Mouse (Mus musculus) erythroblast, embryonic 14.5 days (primary cell): ENCODE results near the gene Dennd1b. TPM values are rescaled to one million over a fixed set of nuclear protein-coding genes. Genes with fewer than 3 reads are reported as not detected.

Source experiments
- H3K27me3 ChIP-seq: 2 replicates; pipeline ENCODE4 v1.6.1; 2012; ENCODE audit warnings: inconsistent platforms; ENCODE audit not compliant: control insufficient read depth
- H3K36me3 ChIP-seq: 2 replicates; pipeline ENCODE4 v1.6.1; 2012; ENCODE audit warnings: mild to moderate bottlenecking, inconsistent platforms; ENCODE audit not compliant: control insufficient read depth
- H3K4me1 ChIP-seq: 2 replicates; pipeline ENCODE4 v1.6.1; 2012; ENCODE audit warnings: inconsistent platforms; ENCODE audit not compliant: control insufficient read depth
- H3K4me3 ChIP-seq: replicated peaks from 2 replicates; pipeline ENCODE3; 2012; ENCODE audit warnings: moderate library complexity, mild to moderate bottlenecking, inconsistent platforms
- H3K9me3 ChIP-seq: 2 replicates; pipeline ENCODE4 v1.6.1; 2012; ENCODE audit warnings: low read length, inconsistent platforms, mixed read lengths; ENCODE audit not compliant: control insufficient read depth
- GATA1 ChIP-seq: IDR thresholded peaks from 2 replicates; pipeline ENCODE4 v1.6.1; 2012; ENCODE audit warnings: low read length, inconsistent platforms, mixed read lengths
- TAL1 ChIP-seq: IDR thresholded peaks from 3 replicates; pipeline ENCODE4 v1.6.1; 2012; ENCODE audit warnings: low read length, inconsistent platforms, mixed read lengths
- polyA plus RNA-seq: library from polyadenylated mRNA; stranded (reverse); fragments of >175 nt; gene quantifications from 2 replicates; pipeline ENCODE4 v1.2.3, GENCODE M21; 2012

Dennd1b gene
- polyA plus RNA-seq, 1 experiment, result not detected

DNA sequence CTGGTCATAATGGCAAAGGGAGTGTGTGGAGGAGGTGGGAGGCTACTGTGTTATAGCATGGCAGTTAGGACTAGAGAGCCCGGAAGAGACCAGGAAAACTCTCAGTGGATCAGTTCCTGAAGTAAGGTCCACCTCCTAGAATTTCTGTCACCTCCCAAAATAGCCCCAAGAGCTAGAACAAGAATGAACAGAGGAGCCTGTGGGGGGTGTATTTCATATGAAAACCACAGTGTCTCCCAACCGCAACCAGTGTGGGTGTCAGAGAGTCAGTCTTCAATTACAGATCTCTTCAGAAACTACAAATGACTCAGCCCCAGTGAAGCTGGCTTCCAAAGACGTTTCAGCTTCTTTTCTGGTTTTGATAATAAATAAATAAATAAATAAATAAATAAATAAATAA lies 32.4 kb upstream of the Dennd1b start:
- no peaks in the 10 kb centered on the region for H3K27me3 ChIP-seq
- TF ChIP-seq GATA1 (no peak), TAL1 (no peak)
- H3K4me1 ChIP-seq, result no peaks in the 10 kb centered on the region
- no peak overlapping the region for H3K4me3 ChIP-seq
- no peaks in the 10 kb centered on the region for H3K36me3 ChIP-seq
- no peaks in the 10 kb centered on the region for H3K9me3 ChIP-seq

- Histone ChIP-seq H3K27me3 (no peaks in the 10 kb centered on the region), H3K9me3 (no peaks in the 10 kb centered on the region), H3K4me3 (no peak overlapping the region), H3K36me3 (no peaks in the 10 kb centered on the region), H3K4me1 (no peaks in the 10 kb centered on the region)
- no peak for TF ChIP-seq GATA1
- TF ChIP-seq TAL1, result no peak
Measured at GRCm38 (mm10) chr1:138936169-138936568, 27.1 kb upstream of the Dennd1b start.

- Histone ChIP-seq H3K4me1 (no peaks in the 10 kb centered on the region), H3K27me3 (no peaks in the 10 kb centered on the region), H3K36me3 (no peaks in the 10 kb centered on the region), H3K9me3 (no peaks in the 10 kb centered on the region), H3K4me3 (no peak overlapping the region)
- TF ChIP-seq TAL1, result no peak
- TF ChIP-seq GATA1, result no peak
Measured at GRCm38 (mm10) chr1:138937686-138938370, 25.4 kb upstream of the Dennd1b start.

DNA sequence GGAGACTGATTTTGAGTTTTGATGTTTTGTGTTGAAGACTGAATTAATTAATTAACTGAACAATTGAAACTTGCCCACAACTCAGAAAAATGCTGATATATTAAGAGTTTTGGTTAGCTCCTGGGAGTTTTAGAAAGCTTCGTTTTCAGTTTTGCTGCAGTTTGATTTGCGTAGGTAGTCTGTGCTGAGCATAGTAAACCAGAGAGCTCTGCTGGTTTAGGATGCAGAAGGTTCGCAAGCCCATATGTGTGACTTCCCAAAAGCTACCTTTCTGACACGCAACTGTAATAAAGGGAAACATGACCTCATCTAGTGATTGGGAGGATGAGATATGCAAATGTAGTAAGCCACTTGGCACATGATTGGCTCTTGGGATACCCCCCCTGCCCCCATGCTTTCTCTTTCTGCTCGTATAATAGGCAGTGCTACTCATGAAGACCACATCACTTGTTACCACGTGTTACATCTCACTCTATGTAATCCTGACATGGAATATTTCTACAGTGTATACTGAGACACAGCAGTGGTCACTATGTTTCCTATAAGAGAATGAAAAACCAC lies 23.6 kb upstream of the Dennd1b start:
- TF ChIP-seq TAL1, result no peak
- no peak for TF ChIP-seq GATA1
- Histone ChIP-seq H3K4me1 (no peaks in the 10 kb centered on the region), H3K4me3 (no peak overlapping the region), H3K27me3 (no peaks in the 10 kb centered on the region), H3K36me3 (no peaks in the 10 kb centered on the region), H3K9me3 (no peaks in the 10 kb centered on the region)

- H3K4me1 ChIP-seq, result no peaks in the 10 kb centered on the region
- H3K4me3 ChIP-seq, result no peak overlapping the region
- H3K27me3 ChIP-seq, result no peaks in the 10 kb centered on the region
- TF ChIP-seq TAL1 (no peak), GATA1 (no peak)
- H3K9me3 ChIP-seq, result no peaks in the 10 kb centered on the region
- no peaks in the 10 kb centered on the region for H3K36me3 ChIP-seq
Measured at GRCm38 (mm10) chr1:138940407-138940806, 22.8 kb upstream of the Dennd1b start.

DNA sequence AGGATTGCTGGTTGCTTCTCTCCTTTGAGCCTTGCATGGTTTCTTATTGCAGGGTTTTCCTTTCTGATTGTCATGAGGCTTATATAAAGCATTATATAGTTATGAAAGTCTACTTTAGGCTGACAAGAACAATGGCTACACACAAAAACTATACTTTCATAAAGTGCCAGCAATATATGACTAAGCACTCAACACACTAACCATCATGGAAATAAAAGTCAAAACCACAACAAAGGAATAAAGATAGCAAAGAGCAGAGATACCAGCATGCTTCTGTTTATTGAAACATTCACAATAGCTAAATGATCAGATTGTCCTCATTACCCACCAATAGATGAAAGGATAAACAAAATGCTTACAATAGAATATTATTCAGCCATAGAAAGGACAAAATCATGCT lies 11.1 kb upstream of the Dennd1b start:
- no peaks in the 10 kb centered on the region for H3K4me1 ChIP-seq
- H3K9me3 ChIP-seq, result no peaks in the 10 kb centered on the region
- H3K27me3 ChIP-seq, result no peaks in the 10 kb centered on the region
- TF ChIP-seq GATA1, result no peak
- TF ChIP-seq TAL1, result no peak
- no peaks in the 10 kb centered on the region for H3K36me3 ChIP-seq
- H3K4me3 ChIP-seq, result no peak overlapping the region

DNA sequence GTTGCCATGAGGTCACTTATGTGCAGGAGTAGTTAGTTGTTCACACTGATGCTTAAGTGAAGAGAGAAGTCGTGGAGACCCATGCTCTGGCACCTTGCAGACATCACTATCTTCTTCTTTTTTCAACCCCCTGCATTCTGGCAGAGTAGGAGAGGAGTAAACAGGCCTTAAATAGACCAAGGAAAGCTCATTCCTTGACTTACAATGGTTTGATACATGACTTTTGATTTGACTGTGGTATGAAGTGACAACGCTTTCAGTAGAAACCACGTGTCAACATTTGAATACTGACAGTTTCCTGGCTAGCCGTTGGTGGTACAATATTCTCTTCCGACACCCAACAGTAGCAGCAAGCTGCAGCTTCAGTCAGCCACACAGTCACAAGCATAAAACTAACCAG lies 8.3 kb upstream of the Dennd1b start:
- TF ChIP-seq TAL1 (no peak), GATA1 (no peak)

GRCm38 (mm10) chr1:138955455-138955854 lies 7.8 kb upstream of the Dennd1b start:
- H3K4me1 ChIP-seq, result no peaks in the 10 kb centered on the region
- TF ChIP-seq TAL1 (no peak), GATA1 (no peak)
- H3K9me3 ChIP-seq, result no peaks in the 10 kb centered on the region
- H3K4me3 ChIP-seq, result no peak overlapping the region
- H3K36me3 ChIP-seq, result no peaks in the 10 kb centered on the region
- H3K27me3 ChIP-seq, result no peaks in the 10 kb centered on the region

More for the DNA sequence above, 8.3 kb upstream of the Dennd1b start:
- no peaks in the 10 kb centered on the region for H3K9me3 ChIP-seq
- no peak overlapping the region for H3K4me3 ChIP-seq
- no peaks in the 10 kb centered on the region for H3K27me3 ChIP-seq
- no peaks in the 10 kb centered on the region for H3K4me1 ChIP-seq
- no peaks in the 10 kb centered on the region for H3K36me3 ChIP-seq

- TF ChIP-seq TAL1 (no peak), GATA1 (no peak)
- no peaks in the 10 kb centered on the region for H3K27me3 ChIP-seq
- H3K4me1 ChIP-seq, result no peaks in the 10 kb centered on the region
- H3K36me3 ChIP-seq, result no peaks in the 10 kb centered on the region
- no peaks in the 10 kb centered on the region for H3K9me3 ChIP-seq
- H3K4me3 ChIP-seq, result no peak overlapping the region
Measured at GRCm38 (mm10) chr1:138956511-138956910, 6.7 kb upstream of the Dennd1b start.
